Mouse (Mus musculus) R1 (cell line): Measurements from ENCODE around the gene Mcmbp.
"Not testable (repeated sequence)": the region's sequence is repeated elsewhere in the genome, so short reads cannot be mapped to it uniquely, and the experiment has no call there.

Experiments
- DNase-seq: peaks from one replicate; pipeline ENCODE4 v3.0.0-alpha.2; 2018; ENCODE audit warnings: low read depth, low spot score

The Mcmbp gene

DNA sequence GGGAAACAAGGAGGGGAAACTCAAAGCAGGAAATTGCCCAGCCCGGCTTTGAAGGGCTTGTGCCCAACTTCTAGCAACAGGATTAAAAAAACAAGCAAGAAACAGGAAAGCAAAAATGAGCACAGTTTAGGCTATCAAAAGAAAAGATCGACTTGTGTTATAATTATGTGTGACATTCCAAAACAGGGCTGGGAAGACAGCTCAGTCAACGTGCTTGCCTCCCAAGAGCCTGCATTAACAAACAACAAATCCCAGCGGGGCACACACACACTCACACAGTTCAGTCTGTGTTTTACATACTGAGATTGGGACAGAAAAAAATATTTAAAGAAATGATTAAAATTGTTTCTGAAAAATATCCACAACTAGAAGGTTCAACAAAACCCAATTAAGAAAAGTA lies 22.3 kb downstream of the Mcmbp start:
- no peak for DNase-seq

DNA sequence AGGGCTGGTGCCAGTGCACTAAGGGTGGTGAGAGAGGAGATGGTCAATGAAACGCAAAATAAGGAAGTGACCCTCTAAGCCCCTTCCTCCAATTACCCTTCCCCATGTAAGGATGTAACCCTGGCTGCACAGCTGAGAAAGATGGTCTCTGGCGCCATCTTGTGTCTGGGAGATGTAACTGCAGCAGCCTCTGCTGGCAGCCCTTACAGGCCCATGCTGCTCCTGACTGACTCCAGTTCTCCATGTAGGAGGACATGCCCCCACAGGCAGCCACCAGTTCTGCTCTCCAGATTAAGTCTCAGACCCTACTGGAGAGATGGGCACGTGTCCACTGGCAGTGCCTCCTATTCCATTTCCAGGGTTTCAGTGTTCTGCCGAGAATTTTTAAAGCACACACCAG lies 34.6 kb downstream of the Mcmbp start:
- DNase-seq = peak; percentile 73

DNA sequence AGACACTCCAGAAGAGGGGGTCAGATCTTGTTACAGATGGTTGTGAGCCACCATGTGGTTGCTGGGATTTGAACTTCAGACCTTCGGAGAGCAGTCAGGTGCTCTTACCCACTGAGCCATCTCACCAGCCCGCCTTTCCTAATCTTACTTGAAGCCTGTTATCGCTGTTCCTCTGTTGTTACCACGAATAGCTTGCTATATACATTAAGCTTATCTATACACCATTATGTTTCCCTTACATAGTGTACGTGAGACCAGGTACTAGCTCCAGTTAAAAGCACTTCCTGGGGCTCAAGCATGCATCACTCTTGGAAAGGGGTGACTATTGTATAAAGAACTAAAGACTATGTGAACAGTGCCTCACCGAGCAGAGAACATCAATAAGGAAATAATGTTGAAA lies 40.3 kb downstream of the Mcmbp start:
- not testable (repeated sequence) for DNase-seq

DNA sequence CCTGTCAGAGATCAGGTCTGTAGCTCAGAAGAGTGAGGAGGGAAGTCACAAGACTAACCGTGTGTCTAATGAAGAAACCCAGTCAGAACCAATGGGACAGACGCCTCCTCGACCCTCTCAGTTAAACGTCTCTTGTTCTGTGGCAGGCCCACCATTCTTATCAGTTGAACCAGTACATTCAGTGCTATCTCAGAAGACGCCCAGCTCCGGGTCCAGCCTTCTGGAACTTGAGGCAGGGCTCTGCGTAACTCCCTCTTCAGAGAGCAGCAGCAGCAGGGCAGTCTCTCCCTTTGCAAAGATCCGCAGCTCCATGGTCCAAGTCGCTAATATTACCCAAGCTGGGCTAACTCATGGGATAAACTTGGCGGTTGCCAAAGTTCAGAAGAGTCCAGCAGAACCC lies 45.4 kb downstream of the Mcmbp start:
- DNase-seq = no peak

DNA sequence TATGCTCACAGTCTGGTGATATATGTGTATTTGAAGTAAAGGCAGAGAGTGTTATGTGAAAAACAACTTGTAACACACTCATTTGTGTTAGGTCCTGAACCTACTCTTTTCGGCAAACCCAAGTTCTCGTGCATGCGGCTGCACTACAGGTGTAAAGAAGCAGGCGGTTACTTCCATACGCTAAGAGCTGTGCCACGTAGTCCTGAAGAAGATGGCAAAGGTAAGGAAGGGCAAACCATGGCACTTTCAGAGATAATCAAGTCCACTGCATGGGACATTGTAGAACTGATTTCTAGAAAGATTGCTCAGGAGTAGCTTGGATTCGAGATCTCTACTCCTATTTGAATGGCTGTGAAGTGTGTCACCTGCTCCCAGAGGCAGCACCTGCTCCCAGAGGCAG lies 48.1 kb downstream of the Mcmbp start:
- no peak for DNase-seq

DNA sequence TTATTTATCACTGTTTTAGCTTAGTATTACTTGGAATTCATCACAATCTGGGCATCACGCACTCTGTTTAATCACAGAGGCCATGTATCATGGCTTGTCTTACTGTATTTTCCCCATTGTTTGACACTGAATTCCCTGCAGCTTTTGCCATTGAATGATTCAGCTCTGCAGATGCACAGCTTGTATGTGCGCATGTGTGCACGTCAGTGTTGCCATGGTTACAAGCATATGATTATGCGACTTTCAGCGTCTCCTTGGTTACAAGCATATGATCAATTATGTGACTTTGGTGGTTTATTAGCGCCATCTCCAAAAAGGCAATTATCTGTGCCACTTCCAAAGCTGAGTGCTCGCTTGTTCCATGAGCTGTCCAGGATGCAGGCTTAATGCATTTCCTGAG lies 49.5 kb downstream of the Mcmbp start:
- no peak for DNase-seq

DNA sequence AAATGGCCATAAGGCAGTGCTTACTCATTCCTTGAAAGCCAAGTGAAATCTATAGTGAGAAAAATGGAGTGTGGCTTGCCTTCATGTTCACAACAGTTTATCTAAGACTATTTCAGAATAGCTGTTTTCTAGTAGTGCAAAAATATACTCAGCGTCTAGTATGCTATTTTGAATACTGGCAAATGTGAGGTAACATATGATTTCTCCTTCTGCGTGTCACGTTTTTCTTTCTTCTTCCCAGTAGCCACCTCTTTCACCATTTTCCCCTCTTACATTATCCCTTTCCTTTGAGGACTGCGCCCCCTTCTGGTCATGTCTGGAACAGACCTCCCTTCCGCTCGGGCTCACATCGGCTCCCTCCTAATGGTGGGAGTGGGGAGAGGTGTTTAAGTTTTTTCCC lies 50.2 kb downstream of the Mcmbp start:
- DNase-seq = peak; percentile 76

DNA sequence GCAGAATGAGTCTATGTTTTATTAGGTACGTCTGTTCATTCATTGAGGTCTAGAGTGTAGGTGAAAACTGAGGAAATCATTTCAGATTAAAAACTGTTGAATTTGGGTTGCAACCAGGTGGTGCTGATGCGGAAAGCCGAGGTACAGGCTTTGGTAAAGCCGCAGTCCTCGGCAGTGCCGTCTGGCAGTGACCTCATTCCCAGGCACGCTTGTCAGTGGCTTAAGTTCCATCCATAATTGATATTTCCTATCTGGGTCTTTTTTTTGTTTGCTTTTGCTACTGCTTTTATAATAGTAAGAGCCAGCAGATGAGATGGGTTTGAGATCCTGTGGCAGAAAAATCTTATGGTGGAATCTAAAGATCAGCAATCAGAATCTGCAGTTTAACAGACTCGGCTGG lies 50.9 kb downstream of the Mcmbp start:
- no peak for DNase-seq

DNA sequence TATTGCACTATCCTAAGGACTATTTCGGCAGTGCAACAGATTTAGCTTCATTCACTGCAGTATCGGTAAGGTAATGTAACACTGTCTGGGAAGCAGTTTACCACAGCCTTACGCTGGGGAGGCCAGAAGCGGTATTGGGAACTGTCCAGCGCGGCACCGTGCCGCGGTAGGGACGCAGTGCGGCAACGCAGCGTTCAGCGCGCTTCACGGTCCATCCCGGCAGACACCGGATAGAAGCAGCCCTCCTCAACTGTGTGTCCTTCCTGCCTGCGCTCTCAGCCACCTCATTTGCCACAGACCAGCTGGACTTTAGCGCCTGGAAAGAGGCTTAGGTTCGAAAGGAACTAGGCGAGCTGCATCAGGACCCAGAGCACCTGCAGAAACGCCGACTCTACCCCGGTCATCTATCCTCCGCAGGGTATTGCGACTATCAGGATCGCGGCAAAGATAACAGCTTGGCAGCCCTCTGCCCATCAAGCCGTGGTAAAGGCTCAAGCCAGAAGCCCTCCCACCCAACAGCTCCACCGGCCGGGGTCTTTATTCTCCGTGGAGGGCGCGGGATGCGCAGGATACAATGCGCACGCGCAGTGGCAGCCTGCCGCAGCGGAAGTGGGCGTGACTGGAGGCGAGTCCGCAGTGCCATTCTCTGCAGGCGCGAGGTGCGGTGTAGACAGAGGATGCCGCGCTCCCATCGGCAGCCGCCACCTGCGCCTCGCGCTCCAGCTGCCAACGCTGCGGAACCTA lies 52.3 kb downstream of the Mcmbp start:
- peak; percentile 88 for DNase-seq

DNA sequence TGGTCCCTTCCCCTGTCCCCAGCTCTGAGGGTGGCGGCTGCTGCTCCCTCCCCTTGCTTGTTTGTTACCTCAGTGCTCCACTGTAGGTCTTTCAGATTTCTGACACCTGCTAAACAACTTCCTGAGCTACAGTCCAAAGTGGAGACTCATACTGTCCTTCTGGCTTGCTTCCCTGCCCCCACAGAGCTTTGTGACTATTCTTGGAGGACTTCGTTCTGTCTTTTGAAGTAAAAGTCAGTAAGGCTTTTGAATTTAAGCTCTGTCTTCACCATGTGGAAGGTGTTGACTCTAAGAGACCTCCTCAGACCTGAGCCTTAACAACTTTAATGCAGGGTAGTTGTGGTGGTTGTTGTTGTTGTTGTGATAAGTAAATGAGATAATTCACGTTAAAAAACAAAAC lies 61.7 kb downstream of the Mcmbp start:
- DNase-seq = no peak

DNA sequence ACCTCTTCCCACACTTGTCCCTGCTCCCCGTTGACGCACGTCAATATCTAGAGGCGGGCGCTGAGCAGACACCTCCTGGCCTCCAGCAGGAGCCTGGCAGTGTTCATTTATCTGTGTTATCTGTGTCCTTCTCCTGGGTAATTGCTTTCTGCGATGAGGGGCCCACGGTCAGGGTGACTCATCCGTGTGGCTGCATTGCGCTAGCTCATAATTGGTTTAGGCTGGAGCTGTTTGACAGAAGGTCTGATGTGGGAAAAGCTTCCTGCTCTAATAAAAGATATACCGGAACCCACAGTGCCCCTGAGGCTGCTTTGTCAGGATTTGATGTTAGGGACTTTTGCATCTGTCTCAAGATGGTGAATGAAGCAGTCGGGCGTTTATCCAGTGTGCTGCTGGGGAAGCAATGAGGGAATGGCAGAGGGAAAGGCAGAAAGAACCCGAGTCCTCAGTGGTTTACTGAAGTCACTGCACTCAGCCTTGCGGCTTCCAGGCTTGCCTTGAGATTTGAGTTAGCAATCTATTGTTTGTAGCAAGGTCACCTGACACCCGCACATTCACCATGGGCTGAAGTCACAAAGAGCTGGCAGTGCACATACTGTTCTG lies 67.8 kb downstream of the Mcmbp start:
- peak; percentile 49 for DNase-seq

DNA sequence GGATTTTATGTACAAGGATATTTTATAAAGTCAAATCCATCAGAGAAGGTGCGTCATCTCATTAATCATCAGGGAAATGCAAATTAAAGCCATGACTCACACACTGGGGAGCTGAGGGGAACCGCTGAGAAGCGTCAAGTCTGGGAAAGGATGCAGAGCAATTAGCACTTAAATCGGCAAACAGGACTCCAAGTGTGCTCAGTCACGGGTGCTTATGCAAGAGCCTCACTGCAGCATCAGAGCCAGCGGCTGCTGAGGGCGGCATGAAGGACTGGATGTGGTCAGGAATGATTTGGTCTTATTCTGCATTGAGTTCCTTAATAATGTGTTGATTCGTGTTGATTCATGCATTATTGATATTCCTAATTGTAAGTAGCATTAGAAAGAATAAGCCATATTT lies 68.3 kb downstream of the Mcmbp start:
- peak; percentile 73 for DNase-seq

DNA sequence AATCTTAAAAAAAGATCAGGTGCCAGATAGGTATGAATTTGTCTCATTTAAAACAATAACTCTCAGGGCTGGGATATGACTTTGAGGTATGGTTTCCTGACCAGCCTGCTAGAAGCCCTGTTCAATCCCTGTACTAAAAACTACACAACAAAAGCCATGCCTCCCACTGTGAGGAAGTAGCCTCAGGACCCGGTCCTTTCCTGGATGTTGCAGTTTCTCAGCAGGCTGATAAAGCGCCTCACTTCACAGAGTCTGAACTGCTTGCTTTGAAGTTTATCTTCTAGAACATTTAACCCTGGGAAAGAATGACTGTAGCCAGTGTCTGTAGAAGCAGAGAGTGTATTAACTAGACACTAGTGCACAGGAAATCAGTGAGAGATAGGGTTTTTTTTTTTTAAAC lies 71.5 kb downstream of the Mcmbp start:
- DNase-seq = peak; percentile 49

DNA sequence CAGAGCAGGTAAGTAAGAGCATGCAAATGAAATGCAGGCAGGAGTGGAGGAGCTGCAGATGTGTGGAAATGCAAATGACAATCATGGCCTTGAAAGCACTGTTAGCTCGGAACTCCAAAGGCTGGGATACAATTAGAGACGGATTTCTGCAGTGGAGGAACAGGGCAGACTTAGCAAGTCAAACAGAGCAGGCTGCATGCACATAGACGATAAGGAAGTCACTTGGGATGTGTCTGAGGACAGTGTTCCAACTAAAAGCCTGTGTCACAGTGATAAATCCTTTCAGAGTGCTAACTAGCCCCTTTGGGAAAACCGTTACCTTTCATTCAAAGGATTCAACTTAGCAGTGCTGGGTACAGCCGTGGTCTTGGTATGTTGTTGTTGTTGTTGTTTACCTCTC lies 72.5 kb downstream of the Mcmbp start:
- DNase-seq = peak; percentile 21

DNA sequence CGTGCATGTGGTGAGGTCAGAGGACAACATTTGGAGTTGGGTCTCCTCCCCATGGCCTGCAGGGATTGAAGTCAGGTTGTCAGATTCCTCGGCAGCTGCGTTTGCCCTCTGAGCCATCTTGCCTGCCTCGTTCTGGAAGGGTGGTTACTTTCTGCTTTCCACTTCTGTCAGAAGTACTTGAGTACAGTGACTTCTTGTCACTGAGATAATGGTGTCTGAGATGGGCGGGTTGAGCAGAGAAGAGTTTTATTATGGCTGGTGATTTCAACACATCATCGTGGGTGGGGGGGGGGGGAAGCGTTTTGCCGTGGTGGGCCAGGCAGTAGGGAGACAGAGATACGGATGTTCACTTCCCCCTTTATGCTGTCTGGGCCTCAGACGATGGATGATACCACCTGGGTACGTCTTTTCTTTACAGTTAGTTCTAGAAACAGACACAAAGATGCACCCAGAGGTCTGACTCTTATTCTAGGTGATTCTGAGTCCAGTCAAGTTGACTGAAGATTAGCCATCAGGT lies 75.4 kb downstream of the Mcmbp start:
- DNase-seq = no peak

DNA sequence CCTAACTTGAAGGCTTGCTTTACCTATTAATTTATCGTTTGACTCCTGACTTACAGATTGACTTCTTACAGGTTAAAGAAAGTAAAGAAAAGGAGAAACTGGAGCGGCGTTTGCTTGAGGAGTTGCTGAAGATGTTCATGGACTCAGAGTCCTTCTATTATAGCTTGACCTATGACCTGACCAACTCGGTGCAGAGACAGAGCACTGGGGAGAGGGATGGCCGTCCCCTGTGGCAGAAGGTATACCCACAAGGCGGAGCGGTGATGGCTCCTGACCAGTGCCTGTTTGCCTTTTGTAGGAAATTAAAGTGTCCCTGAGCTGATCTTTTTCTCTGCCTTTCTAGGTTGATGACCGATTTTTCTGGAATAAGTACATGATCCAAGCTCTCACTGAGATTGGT lies 76.4 kb downstream of the Mcmbp start:
- DNase-seq = no peak

DNA sequence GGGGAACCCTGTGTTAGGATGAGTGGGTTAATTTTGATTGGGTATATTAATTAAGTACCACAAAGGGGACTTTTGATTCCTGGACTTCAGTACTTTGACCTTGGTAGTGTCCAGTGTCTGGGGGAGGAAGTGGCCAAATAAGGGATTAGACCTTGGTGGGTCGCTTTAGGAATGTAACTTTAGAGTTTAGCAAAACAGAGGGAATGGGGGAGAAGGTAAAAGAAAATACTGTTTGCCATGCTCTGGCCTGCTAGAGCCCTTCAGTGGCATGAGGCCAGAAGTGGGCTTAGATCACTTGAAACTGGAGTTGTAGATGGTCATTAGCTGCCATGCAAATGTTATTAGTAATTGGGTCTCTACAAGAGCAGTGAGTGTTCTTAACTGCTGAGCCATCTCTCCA lies 83.3 kb downstream of the Mcmbp start:
- DNase-seq = no peak
